Comparison of ENCODE assay signal across 11 mouse cellular contexts in genomic region chr19:21821877-21822276, GRCm38 (mm10). TPM values are rescaled to one million over a fixed set of nuclear protein-coding genes. Genes with fewer than 3 reads are reported as not detected.
DNase-seq lines count a peak whose midpoint lies in the region; ATAC-seq lines count a peak whose summit lies in the region.
"Had no signal": no experiment of that assay in that cellular context is flagged by ENCODE, and none has a peak within 500 bp of the region (broad histone marks: within the 10 kb centered on the region; RNA-seq: fewer than 3 reads in every experiment).

No protein-coding gene starts in this region.

- no peak overlapping the region for H3K27ac ChIP-seq in heart, embryonic 11.5 days (ENCODE audit: low read depth, low read length)
- H3K27ac ChIP-seq in kidney, embryonic 15.5 days, result no peak overlapping the region
- H3K27ac ChIP-seq: embryonic facial prominence, embryonic 12.5 days; midbrain, embryonic 12.5 days had no signal

- H3K27me3 ChIP-seq in heart, embryonic 11.5 days (ENCODE audit: control insufficient read depth, insufficient read depth, low read length), result no peaks in the 10 kb centered on the region
- H3K27me3 ChIP-seq in kidney, embryonic 15.5 days, result no peaks in the 10 kb centered on the region
- H3K27me3 ChIP-seq: embryonic facial prominence, embryonic 12.5 days; midbrain, embryonic 12.5 days had no signal

- 66% methylated on average over 6 of the region's 6 CpGs for WGBS in heart, embryonic 11.5 days (ENCODE audit: insufficient replicate concordance)
- WGBS in kidney, embryonic 15.5 days, result 55% methylated on average over 6 of the region's 6 CpGs

- no peak overlapping the region for H3K4me2 ChIP-seq in heart, embryonic 11.5 days
- H3K4me2 ChIP-seq in kidney, embryonic 15.5 days, result no peak overlapping the region
- H3K4me2 ChIP-seq: embryonic facial prominence, embryonic 12.5 days; lung, embryonic 14.5 days; midbrain, embryonic 12.5 days had no signal

- peak; percentile 38 to 55 for DNase-seq in heart, adult 18-20 months
- DNase-seq in heart, postnatal 36 days, result no peak
- DNase-seq in brain, adult 2 months (ENCODE audit: low read depth, low spot score), result peak; percentile 10
- no peak for DNase-seq in left cerebral cortex, adult 18-20 months (ENCODE audit: low spot score in 2 of 2)
- DNase-seq in layer of hippocampus, adult 9-10 months (ENCODE audit: low spot score), result no peak
- DNase-seq: cerebellum, postnatal 36 days; lung, embryonic 14.5 days had no signal

- no peak overlapping the region for H3K4me3 ChIP-seq in heart, embryonic 11.5 days (ENCODE audit: low read depth, low read length)
- H3K4me3 ChIP-seq in kidney, embryonic 15.5 days (replicated peaks), result no peak overlapping the region
- H3K4me3 ChIP-seq: embryonic facial prominence, embryonic 12.5 days; midbrain, embryonic 12.5 days had no signal

- no peak overlapping the region for H3K9ac ChIP-seq in heart, embryonic 11.5 days (ENCODE audit: low read depth, low read length)
- H3K9ac ChIP-seq in kidney, embryonic 15.5 days, result no peak overlapping the region
- H3K9ac ChIP-seq: embryonic facial prominence, embryonic 12.5 days; lung, embryonic 14.5 days; midbrain, embryonic 12.5 days had no signal

- ATAC-seq in heart, embryonic 11.5 days (replicated peaks; ENCODE audit: insufficient number of reproducible peaks, low FRiP score, low TSS enrichment), result 0 out of 2 replicates have a peak, but pooled peaks have one; percentile 20
- peak; percentile 33; the same call in 1 of the 2 replicates for ATAC-seq in kidney, embryonic 15.5 days (replicated peaks; ENCODE audit: low FRiP score)

- no peaks in the 10 kb centered on the region for H3K9me3 ChIP-seq in heart, embryonic 11.5 days (replicated peaks; ENCODE audit: control insufficient read depth, low read length)
- no peaks in the 10 kb centered on the region for H3K9me3 ChIP-seq in kidney, embryonic 15.5 days (replicated peaks)
- H3K9me3 ChIP-seq: embryonic facial prominence, embryonic 12.5 days; midbrain, embryonic 12.5 days had no signal

- intact Hi-C loops in heart, postnatal 36 days (cut with DNase I), result loop anchor here (2.0 kb wide), 2 partner anchors 43 to 121 kb away; partner anchors contain the start of gene Cemip2

- H3K4me1 ChIP-seq in heart, embryonic 11.5 days (ENCODE audit: control insufficient read depth, insufficient read depth, low read length), result peaks cover 19% of the 10 kb centered on the region; the same call in 1 of the 2 replicates
- H3K4me1 ChIP-seq in kidney, embryonic 15.5 days, result no peaks in the 10 kb centered on the region
- H3K4me1 ChIP-seq: midbrain, embryonic 12.5 days had no signal

- H3K36me3 ChIP-seq in heart, embryonic 11.5 days (ENCODE audit: control insufficient read depth, insufficient read depth, low read length), result peaks cover 19% of the 10 kb centered on the region
- H3K36me3 ChIP-seq in kidney, embryonic 15.5 days, result peaks cover 57% of the 10 kb centered on the region

RNA-seq across cellular contexts. Expression of gene Cemip2, which starts 43.7 kb away (rescaled TPM):
- total RNA-seq in heart, adult 18-20 months (2021), result 10 to 100 TPM; 11.0 to 11.3 TPM
- total RNA-seq in heart, postnatal 36 days (2021), result 10 to 100 TPM; 12.2 to 14.0 TPM
- 77.0 and 99.7 TPM in 2 replicates for polyA plus RNA-seq in heart, embryonic 11.5 days (2014; fragmentation: Nextera tagmentation; extraction: Ambion mirVana)
- polyA plus RNA-seq in kidney, embryonic 15.5 days (2015; fragmentation: Nextera tagmentation; extraction: Ambion mirVana), result 23.8 and 24.5 TPM in 2 replicates
- total RNA-seq in left cerebral cortex, adult 18-20 months (2021), result 10 to 100 TPM; 12.4 to 13.4 TPM

Comparison
In these comparisons a context has a peak if more than half of its experiments do, and no peak if none do; other contexts are left out.
1. DNase-seq: peak in heart, adult 18-20 months (2 of 2) and brain, adult 2 months (single experiment); none in heart, postnatal 36 days (0 of 2), left cerebral cortex, adult 18-20 months (0 of 2) and layer of hippocampus, adult 9-10 months (single experiment).